In the genomic region with DNA sequence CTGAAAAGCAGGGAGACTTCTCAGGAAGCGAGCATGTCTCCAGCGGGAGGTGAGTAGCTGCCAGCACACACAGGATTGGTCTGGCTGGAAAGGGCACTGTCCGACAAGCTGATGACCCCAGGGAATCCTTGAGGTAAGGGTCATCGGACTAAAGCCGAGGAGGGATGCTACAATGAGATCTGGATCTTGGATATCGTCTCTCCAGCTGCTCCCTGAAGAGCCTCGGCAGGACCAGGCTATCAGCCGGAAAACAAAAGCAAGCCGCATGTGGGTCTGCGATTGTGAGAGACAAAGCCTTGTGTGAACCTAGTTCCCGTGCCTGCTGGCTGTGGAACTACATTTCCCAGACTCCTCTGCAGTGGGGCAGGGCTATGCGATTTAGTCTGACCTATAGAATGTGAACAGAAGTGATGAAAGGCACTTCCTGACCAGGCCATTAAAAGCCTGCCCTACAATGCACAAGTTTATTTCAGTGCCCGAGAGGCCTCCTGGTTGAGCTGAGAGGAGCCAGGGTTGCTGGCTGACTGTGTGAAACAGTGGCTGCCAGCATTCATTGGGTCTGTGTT, we compare ENCODE assay signal across 8 mouse cellular contexts.
DNase-seq lines count a peak whose midpoint lies in the region; ATAC-seq and TF ChIP-seq lines count a peak whose summit lies in the region.

No protein-coding gene starts in this region.

- H3K9ac ChIP-seq in embryonic facial prominence, embryonic 15.5 days: peak overlapping the region; percentile 22; the same call in 1 of the 2 replicates
- peak overlapping the region; percentile 61 for H3K9ac ChIP-seq in lung, embryonic 14.5 days

- TF ChIP-seq CTCF in lung, embryonic 14.5 days (IDR thresholded peaks at IDR 0.05; ENCODE audit: low read depth): no peak

- H3K4me3 ChIP-seq in embryonic facial prominence, embryonic 15.5 days (replicated peaks): peak overlapping the region; percentile 37
- peak overlapping the region; percentile 49 for H3K4me3 ChIP-seq in hindbrain, embryonic 10.5 days
- H3K4me3 ChIP-seq in lung, embryonic 14.5 days (ENCODE audit: low read depth, low read length): peak overlapping the region; percentile 31

- DNase-seq in A20 (ENCODE audit: low read depth, low spot score): peak; percentile 64
- peak; percentile 88 for DNase-seq in hindbrain, embryonic 10.5 days (ENCODE audit: low spot score)
- peak; percentile 43 for DNase-seq in layer of hippocampus, adult 9-10 months (ENCODE audit: low spot score)
- DNase-seq in lung, embryonic 14.5 days: peak; percentile 92
- DNase-seq in thymus, postnatal 36 days: peak; percentile 74 to 86

- peak overlapping the region; percentile 56 for H3K4me2 ChIP-seq in embryonic facial prominence, embryonic 15.5 days (replicated peaks)
- peak overlapping the region; percentile 75 for H3K4me2 ChIP-seq in lung, embryonic 14.5 days

- no peaks in the 10 kb centered on the region for H3K36me3 ChIP-seq in embryonic facial prominence, embryonic 15.5 days
- no peaks in the 10 kb centered on the region for H3K36me3 ChIP-seq in hindbrain, embryonic 10.5 days
- no peaks in the 10 kb centered on the region for H3K36me3 ChIP-seq in lung, embryonic 14.5 days (ENCODE audit: insufficient read depth)

- no peaks in the 10 kb centered on the region for H3K27me3 ChIP-seq in embryonic facial prominence, embryonic 15.5 days
- no peaks in the 10 kb centered on the region for H3K27me3 ChIP-seq in hindbrain, embryonic 10.5 days (ENCODE audit: insufficient read depth, poor library complexity, severe bottlenecking)
- no peaks in the 10 kb centered on the region for H3K27me3 ChIP-seq in lung, embryonic 14.5 days (ENCODE audit: insufficient read depth, low read length)

- peak overlapping the region; percentile 48 for H3K27ac ChIP-seq in embryonic facial prominence, embryonic 15.5 days (replicated peaks)
- peak overlapping the region; percentile 93 for H3K27ac ChIP-seq in hindbrain, embryonic 10.5 days
- peak overlapping the region; percentile 84 for H3K27ac ChIP-seq in lung, embryonic 14.5 days (ENCODE audit: low read depth)

- 5% methylated on average over 13 of the region's 13 CpGs for WGBS in embryonic facial prominence, embryonic 15.5 days
- WGBS in hindbrain, embryonic 10.5 days: 1% methylated on average over 13 of the region's 13 CpGs
- 2% methylated on average over 13 of the region's 13 CpGs for WGBS in lung, embryonic 14.5 days

- ATAC-seq in activated CD4-positive, CD25-positive, alpha-beta regulatory T cell, adult 4 months: peak; percentile 99
- peak; percentile 87 for ATAC-seq in embryonic facial prominence, embryonic 15.5 days (ENCODE audit: insufficient number of reproducible peaks, low FRiP score, low TSS enrichment, low read depth)
- peak; percentile 96 for ATAC-seq in lung, embryonic 14.5 days (ENCODE audit: insufficient read depth)
- ATAC-seq in neutrophil, adult 5-6 weeks (ENCODE audit: extremely low read depth, insufficient number of reproducible peaks, low FRiP score, poor library complexity, severe bottlenecking): peak; percentile 79

- H3K4me1 ChIP-seq in embryonic facial prominence, embryonic 15.5 days: peaks cover 33% of the 10 kb centered on the region
- H3K4me1 ChIP-seq in hindbrain, embryonic 10.5 days (replicated peaks): peaks cover 36% of the 10 kb centered on the region
- H3K4me1 ChIP-seq in lung, embryonic 14.5 days (ENCODE audit: insufficient read depth): 0 out of 2 replicates have a peak, but pooled peaks cover 3% of the 10 kb centered on the region

- no peaks in the 10 kb centered on the region for H3K9me3 ChIP-seq in embryonic facial prominence, embryonic 15.5 days (replicated peaks)
- peaks cover 5% of the 10 kb centered on the region; the same call in 1 of the 2 replicates for H3K9me3 ChIP-seq in hindbrain, embryonic 10.5 days
- H3K9me3 ChIP-seq in lung, embryonic 14.5 days (ENCODE audit: low read depth, low read length): no peaks in the 10 kb centered on the region

Comparison
In these comparisons a context has a peak if more than half of its experiments do, and no peak if none do; other contexts are left out.
1. Peak in every context shown above with its lines: DNase-seq, ATAC-seq, H3K4me3 ChIP-seq and H3K27ac ChIP-seq.